Mouse (Mus musculus) neural tube, embryonic 11.5 days (tissue): ENCODE results near the gene D630045J12Rik. TPM values are rescaled to one million over a fixed set of nuclear protein-coding genes. Genes with fewer than 3 reads are reported as not detected.

ENCODE experiments used
- ATAC-seq: fragments of 200-750 bp; cut with Nextera tagmentation; 2 replicates; pipeline ENCODE4 v1.8.0; 2017; ENCODE audit warnings: moderate number of reproducible peaks, mild to moderate bottlenecking, moderate TSS enrichment, moderate library complexity; ENCODE audit not compliant: insufficient read depth, low FRiP score, low TSS enrichment
- DNase-seq: peaks from one replicate; pipeline ENCODE4 v3.0.0-alpha.2; 2015; ENCODE audit warnings: low spot score
- H3K27ac ChIP-seq: fragments of 300-500 bp; sonication (generic); 2 replicates; pipeline ENCODE4 v1.5.1; 2014; ENCODE audit warnings: low read depth, mild to moderate bottlenecking, low read length
- H3K27me3 ChIP-seq: fragments of 300-500 bp; sonication (generic); 2 replicates; pipeline ENCODE4 v1.6.1; 2014; ENCODE audit warnings: mild to moderate bottlenecking, low read length, mixed read lengths; ENCODE audit not compliant: control insufficient read depth, insufficient read depth
- H3K36me3 ChIP-seq: fragments of 300-500 bp; sonication (generic); 2 replicates; pipeline ENCODE4 v1.6.1; 2014; ENCODE audit warnings: mild to moderate bottlenecking, low read length, moderate library complexity, mixed read lengths; ENCODE audit not compliant: control insufficient read depth, insufficient read depth
- H3K4me1 ChIP-seq: fragments of 300-500 bp; sonication (generic); 2 replicates; pipeline ENCODE4 v1.6.1; 2014; ENCODE audit warnings: low read length, mixed read lengths; ENCODE audit not compliant: control insufficient read depth, insufficient read depth
- H3K4me2 ChIP-seq: fragments of 300-500 bp; sonication (generic); 2 replicates; pipeline ENCODE4 v1.6.1; 2014; ENCODE audit warnings: low read depth, mild to moderate bottlenecking, moderate library complexity
- H3K4me3 ChIP-seq: fragments of 300-500 bp; sonication (generic); 2 replicates; pipeline ENCODE4 v1.5.1; 2014; ENCODE audit warnings: low read depth, low read length
- H3K9ac ChIP-seq: fragments of 300-500 bp; sonication (generic); 2 replicates; pipeline ENCODE4 v1.6.1; 2014; ENCODE audit warnings: mild to moderate bottlenecking, low read length
- H3K9me3 ChIP-seq: fragments of 300-500 bp; sonication (generic); 2 replicates; pipeline ENCODE4 v1.6.1; 2016; ENCODE audit warnings: low read length; ENCODE audit not compliant: control insufficient read depth
- WGBS: fragments of 180-500 bp; shearing (Covaris S2); extraction: QIAGEN DNeasy Blood & Tissue Kit; methylation state at CpG from one replicate; pipeline ENCODE4 v1.1.7; 2014; 5-methylcytosine and 5-hydroxymethylcytosine counted together
- polyA plus RNA-seq: library from polyadenylated mRNA; unstranded; fragments of >200 nt; fragmentation: Nextera tagmentation; extraction: Ambion mirVana; gene quantifications from 2 replicates; pipeline ENCODE4 v1.2.1, GENCODE M21; 2014

The D630045J12Rik gene
- polyA plus RNA-seq, 1 experiment from 2014 or later: 13.5 TPM

DNA sequence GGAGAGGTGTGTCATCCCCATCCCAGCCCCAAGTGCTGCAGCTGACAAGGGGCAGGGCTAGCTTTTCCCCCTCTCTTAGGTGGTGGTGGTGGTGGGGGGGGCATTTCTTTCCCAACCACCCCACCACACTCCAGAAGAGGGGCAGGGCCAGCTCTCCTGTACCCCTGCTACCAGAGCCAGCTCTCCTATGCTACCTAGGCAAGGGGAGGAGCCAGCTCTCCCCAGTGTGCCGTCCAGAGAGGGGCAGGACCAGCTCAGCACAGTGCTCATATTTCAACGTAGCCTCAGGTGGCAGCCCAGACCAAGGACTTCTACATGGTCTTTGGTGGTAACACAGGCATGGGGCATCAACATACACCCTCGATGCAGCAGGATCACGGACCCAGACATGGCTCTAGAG is 50.0 kb downstream of the D630045J12Rik start:
- Histone ChIP-seq H3K36me3 (no peaks in the 10 kb centered on the region), H3K27ac (no peak overlapping the region), H3K4me2 (no peak overlapping the region), H3K4me1 (peaks cover 3% of the 10 kb centered on the region; the same call in 1 of the 2 replicates), H3K9ac (no peak overlapping the region), H3K9me3 (no peaks in the 10 kb centered on the region), H3K4me3 (no peak overlapping the region), H3K27me3 (no peaks in the 10 kb centered on the region)
- ATAC-seq (no peak), DNase-seq (no peak)
- WGBS: 61% methylated on average over 4 of the region's 4 CpGs

DNA sequence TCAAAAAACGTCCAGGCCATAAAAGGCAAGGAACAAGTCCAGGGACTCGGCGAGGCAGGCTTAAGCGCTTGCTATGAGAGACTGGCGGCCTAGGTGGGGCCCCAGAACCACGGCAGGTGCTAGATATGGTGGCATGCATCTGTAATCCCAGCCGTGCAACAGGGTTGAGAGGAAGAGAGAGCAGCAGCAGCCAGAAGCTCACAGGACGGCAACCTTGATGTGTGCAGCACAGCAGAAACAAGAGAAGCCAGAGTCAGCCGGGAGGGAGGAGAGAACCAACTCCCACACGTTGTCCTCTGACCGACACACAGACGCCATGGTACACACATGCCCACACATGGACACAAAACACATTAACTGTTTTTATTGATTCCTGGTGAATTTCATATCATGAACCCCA is 51.0 kb downstream of the D630045J12Rik start:
- Histone ChIP-seq H3K36me3 (no peaks in the 10 kb centered on the region), H3K4me2 (no peak overlapping the region), H3K27ac (no peak overlapping the region), H3K4me1 (peaks cover 3% of the 10 kb centered on the region; the same call in 1 of the 2 replicates), H3K9me3 (no peaks in the 10 kb centered on the region), H3K9ac (no peak overlapping the region), H3K27me3 (no peaks in the 10 kb centered on the region), H3K4me3 (no peak overlapping the region)
- ATAC-seq: no peak
- DNase-seq: no peak
- WGBS: 87% methylated on average over 12 of the region's 12 CpGs

DNA sequence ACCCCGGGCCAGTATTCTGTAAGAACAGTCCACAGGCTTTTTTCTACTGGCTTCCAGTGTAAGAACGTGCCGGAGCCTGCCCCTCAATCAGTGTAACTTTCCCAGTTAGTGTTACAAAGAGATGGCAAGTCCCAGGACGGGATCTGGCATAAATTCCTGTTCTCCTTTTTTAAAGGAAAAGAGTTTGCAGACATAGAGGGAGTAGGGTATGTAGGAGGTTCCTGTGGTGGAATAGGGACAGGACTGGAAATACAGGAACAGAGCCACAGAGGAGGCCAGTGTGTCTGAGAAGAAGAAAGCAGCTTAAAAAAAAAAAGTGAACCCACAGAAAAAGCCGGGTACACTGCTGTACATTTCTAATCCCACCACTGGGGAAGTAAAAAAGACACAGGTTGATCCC is 52.3 kb downstream of the D630045J12Rik start:
- H3K4me3 ChIP-seq: no peak overlapping the region
- 82% methylated on average over 5 of the region's 5 CpGs for WGBS
- H3K27ac ChIP-seq: no peak overlapping the region
- H3K36me3 ChIP-seq: 0 out of 2 replicates have a peak, but pooled peaks cover 3% of the 10 kb centered on the region
- H3K9me3 ChIP-seq: no peaks in the 10 kb centered on the region
- no peaks in the 10 kb centered on the region for H3K4me1 ChIP-seq
- no peak overlapping the region for H3K4me2 ChIP-seq
- no peaks in the 10 kb centered on the region for H3K27me3 ChIP-seq
- H3K9ac ChIP-seq: no peak overlapping the region
- ATAC-seq: no peak
- no peak for DNase-seq

DNA sequence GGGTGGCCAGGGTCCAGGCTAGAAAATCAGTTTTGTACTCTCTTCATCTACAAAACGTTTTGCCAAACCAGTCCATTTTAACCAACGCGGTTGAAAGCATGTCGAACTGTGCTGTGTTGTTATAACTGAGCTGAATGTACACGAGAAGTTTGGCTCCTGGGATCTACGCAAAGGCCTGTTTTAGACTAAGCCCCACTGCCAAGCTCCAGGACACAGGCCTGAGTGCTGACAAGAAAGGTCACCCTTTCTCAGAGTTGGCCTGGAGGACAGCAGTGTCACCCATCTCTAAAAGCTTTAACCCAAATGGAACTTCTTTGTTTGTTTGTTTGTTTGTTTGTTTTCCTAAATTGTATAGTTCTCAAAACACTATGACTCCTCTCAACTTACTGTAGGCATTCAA is 54.2 kb downstream of the D630045J12Rik start:
- H3K36me3 ChIP-seq: peaks cover 10% of the 10 kb centered on the region
- no peak overlapping the region for H3K27ac ChIP-seq
- DNase-seq (no peak), ATAC-seq (no peak)
- H3K4me3 ChIP-seq: no peak overlapping the region
- H3K4me2 ChIP-seq: no peak overlapping the region
- H3K9ac ChIP-seq: no peak overlapping the region
- H3K4me1 ChIP-seq: no peaks in the 10 kb centered on the region
- no peaks in the 10 kb centered on the region for H3K27me3 ChIP-seq
- no peaks in the 10 kb centered on the region for H3K9me3 ChIP-seq
- 85% methylated on average over 6 of the region's 6 CpGs for WGBS

DNA sequence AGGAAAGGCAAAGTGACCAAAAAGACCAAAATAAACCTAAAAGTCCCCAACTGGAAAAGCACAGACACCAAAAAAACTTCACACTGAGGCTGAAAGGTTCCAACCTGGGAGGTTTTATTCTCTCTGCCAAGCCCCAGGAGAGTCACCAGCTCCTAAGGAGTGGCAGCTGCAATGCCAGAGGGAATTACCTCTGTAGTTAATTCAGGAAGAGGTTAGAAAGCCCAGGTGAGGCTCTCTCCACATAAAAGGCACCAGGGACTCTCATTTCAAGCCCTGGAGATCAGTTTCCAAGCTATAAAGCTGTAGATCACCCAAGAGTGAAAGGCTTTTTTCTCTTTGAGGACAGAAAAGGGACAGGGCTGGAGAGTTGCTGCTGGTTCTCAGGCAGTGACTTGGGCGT is 55.1 kb downstream of the D630045J12Rik start:
- Histone ChIP-seq H3K27ac (no peak overlapping the region), H3K4me3 (no peak overlapping the region), H3K36me3 (peaks cover 11% of the 10 kb centered on the region), H3K9ac (no peak overlapping the region), H3K27me3 (no peaks in the 10 kb centered on the region), H3K4me1 (no peaks in the 10 kb centered on the region), H3K9me3 (no peaks in the 10 kb centered on the region), H3K4me2 (no peak overlapping the region)
- ATAC-seq (no peak), DNase-seq (no peak)
- 59% methylated on average over 1 of the region's 1 CpGs for WGBS

DNA sequence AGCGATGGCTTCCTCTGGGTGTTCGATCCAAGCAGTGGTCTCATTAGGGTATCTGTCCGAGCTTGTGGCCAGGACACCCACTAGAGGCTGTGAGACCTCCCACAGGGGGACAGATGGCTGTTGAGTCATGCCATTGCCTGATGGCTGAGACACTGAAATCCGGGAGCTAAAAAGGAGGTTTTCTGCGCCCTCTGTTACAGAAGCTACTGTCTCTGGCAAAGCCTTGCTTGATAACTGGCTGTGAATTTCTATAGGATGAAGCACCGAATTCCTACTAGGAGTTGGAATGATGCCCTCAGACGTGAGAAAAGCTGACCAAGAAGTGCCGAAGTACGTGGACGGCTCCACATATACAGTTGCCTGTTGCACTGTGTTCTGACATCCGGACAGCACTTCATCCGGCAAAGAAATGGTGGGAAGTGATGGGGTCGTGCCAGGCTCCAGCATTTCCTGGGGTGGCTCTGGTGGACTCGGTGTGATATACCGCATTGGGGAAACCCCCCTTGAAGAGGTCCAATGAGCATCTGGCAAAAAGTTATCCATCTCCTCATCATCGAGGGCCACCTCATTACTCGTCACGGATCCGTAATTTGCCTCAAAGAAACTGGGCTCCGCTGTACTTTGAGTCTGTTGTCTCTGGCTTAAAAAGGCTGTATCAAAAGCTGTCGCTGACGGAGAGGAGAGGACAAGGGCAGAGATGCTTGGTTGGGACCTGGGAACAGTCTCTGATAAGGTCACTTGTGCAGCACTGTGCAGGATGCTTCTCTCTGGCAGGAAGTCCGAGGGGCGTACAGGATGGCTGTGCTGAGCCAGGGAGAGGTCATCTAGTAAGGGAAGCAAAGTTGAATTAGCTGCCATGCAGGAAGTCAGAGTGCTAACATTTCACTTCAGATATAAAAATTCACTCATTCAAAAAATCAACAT is 57.3 kb downstream of the D630045J12Rik start:
- DNase-seq (no peak), ATAC-seq (no peak)
- H3K27ac ChIP-seq: no peak overlapping the region
- H3K4me3 ChIP-seq: no peak overlapping the region
- no peaks in the 10 kb centered on the region for H3K4me1 ChIP-seq
- 92% methylated on average over 24 of the region's 24 CpGs for WGBS
- H3K36me3 ChIP-seq: peaks cover 11% of the 10 kb centered on the region
- no peak overlapping the region for H3K4me2 ChIP-seq
- H3K9ac ChIP-seq: no peak overlapping the region
- no peaks in the 10 kb centered on the region for H3K9me3 ChIP-seq
- H3K27me3 ChIP-seq: no peaks in the 10 kb centered on the region

DNA sequence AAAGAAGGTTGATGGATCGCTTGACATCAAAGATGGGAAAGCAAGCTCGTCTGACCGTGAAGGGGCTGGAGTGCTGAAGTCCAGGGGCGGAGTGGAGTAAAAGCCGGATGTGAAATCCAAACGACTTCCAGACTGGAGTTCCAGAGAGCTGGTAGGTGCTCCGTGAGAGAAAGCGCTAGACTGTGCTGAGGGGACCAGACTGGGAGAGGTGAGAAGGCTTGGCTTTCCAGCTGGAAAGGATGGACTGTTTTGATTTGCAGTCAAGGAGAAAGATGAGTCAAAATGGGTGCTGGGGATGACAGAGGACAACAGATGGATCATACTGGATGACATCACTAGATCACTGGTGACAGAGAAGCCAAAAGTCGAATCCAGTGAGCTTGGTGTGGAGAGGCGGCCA is 58.5 kb downstream of the D630045J12Rik start:
- ATAC-seq: no peak

DNA sequence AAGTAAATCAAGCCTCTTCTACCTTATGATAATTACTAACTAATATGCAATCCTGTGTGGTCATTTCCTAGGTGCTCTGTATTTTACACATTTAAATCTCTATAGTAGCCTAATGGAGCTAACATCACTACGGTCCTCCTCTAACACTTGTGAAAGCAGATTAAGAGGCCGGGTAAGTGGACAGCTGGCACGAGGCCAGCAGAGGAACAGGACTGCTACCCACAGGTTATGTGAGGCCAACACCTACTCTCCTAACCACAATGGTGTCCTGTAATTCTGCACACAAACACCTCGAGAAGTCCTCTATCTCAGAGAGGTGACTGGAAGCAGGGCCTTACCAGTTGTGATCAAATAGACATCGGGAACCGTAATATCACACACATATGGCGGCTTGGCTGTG is 59.8 kb downstream of the D630045J12Rik start:
- Histone ChIP-seq H3K9ac (no peak overlapping the region), H3K9me3 (no peaks in the 10 kb centered on the region), H3K4me1 (no peaks in the 10 kb centered on the region), H3K36me3 (peaks cover 14% of the 10 kb centered on the region), H3K27ac (no peak overlapping the region), H3K4me2 (no peak overlapping the region), H3K4me3 (no peak overlapping the region), H3K27me3 (no peaks in the 10 kb centered on the region)
- no peak for DNase-seq
- no peak for ATAC-seq
- WGBS: 94% methylated on average over 7 of the region's 7 CpGs

More for the DNA sequence above, 58.5 kb downstream of the D630045J12Rik start:
- H3K4me1 ChIP-seq: no peaks in the 10 kb centered on the region
- no peak overlapping the region for H3K4me3 ChIP-seq
- H3K27me3 ChIP-seq: no peaks in the 10 kb centered on the region
- H3K27ac ChIP-seq: no peak overlapping the region
- peaks cover 11% of the 10 kb centered on the region for H3K36me3 ChIP-seq
- DNase-seq: no peak
- no peak overlapping the region for H3K9ac ChIP-seq
- H3K9me3 ChIP-seq: no peaks in the 10 kb centered on the region
- H3K4me2 ChIP-seq: no peak overlapping the region
- WGBS: 82% methylated on average over 10 of the region's 10 CpGs

DNA sequence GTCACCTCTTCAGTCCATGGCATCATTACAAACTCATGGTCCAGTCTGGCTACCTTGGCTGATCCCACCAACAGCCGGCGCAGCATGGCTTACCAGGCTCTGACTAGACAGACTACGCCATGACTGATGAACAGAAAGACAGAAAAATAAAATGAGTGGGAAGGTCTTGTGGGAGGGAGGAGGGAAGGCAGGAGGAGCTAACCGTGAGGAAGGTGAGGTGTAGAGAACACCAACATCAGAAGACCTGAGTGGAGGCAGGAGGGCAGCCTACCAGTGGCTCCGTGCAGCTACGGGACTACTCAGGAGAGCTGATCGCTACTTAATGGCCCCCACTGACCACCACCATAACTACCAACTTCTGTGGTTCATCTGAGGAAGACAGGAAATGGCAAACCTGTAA is 60.9 kb downstream of the D630045J12Rik start:
- Histone ChIP-seq H3K9me3 (no peaks in the 10 kb centered on the region), H3K9ac (no peak overlapping the region), H3K27ac (no peak overlapping the region), H3K4me1 (no peaks in the 10 kb centered on the region), H3K27me3 (no peaks in the 10 kb centered on the region), H3K4me2 (no peak overlapping the region), H3K36me3 (peaks cover 17% of the 10 kb centered on the region), H3K4me3 (no peak overlapping the region)
- no peak for DNase-seq
- 94% methylated on average over 7 of the region's 7 CpGs for WGBS
- ATAC-seq: no peak
